Mouse (Mus musculus) limb, embryonic 10.5 days (tissue): ENCODE measurements around the gene Ugt3a1. TPM values are rescaled to one million over a fixed set of nuclear protein-coding genes. Genes with fewer than 3 reads are reported as not detected.

Source experiments
- DNase-seq: peaks from one replicate; pipeline ENCODE4 v3.0.0-alpha.2; 2017; ENCODE audit warnings: low spot score
- H3K27ac ChIP-seq: fragments of 300-500 bp; sonication (generic); 2 replicates; pipeline ENCODE4 v1.5.1; 2016; ENCODE audit warnings: mild to moderate bottlenecking
- H3K27me3 ChIP-seq: fragments of 300-500 bp; sonication (generic); 2 replicates; pipeline ENCODE4 v1.6.1; 2016; ENCODE audit warnings: low read depth, mild to moderate bottlenecking; ENCODE audit not compliant: poor library complexity, severe bottlenecking
- H3K36me3 ChIP-seq: fragments of 300-500 bp; sonication (generic); 2 replicates; pipeline ENCODE4 v1.6.1; 2016; ENCODE audit warnings: mild to moderate bottlenecking, moderate library complexity
- H3K4me1 ChIP-seq: fragments of 300-500 bp; sonication (generic); 2 replicates; pipeline ENCODE4 v1.6.1; 2016
- H3K4me3 ChIP-seq: fragments of 300-500 bp; sonication (generic); 2 replicates; pipeline ENCODE4 v1.5.1; 2016; ENCODE audit warnings: mild to moderate bottlenecking, moderate library complexity
- H3K9me3 ChIP-seq: fragments of 300-500 bp; sonication (generic); replicated peaks from 2 replicates; pipeline ENCODE4 v1.6.1; 2016; ENCODE audit warnings: mild to moderate bottlenecking
- WGBS: fragments of 180-500 bp; shearing (Covaris S2); methylation state at CpG from one replicate; pipeline ENCODE4 v1.1.7; 2016; 5-methylcytosine and 5-hydroxymethylcytosine counted together
- polyA plus RNA-seq: library from polyadenylated mRNA; unstranded; fragments of >200 nt; fragmentation: Nextera tagmentation; extraction: Ambion mirVana; gene quantifications from 2 replicates; pipeline ENCODE4 v1.2.1, GENCODE M21; 2016

The Ugt3a1 gene
- polyA plus RNA-seq, 1 experiment from 2014 or later = not detected

DNA sequence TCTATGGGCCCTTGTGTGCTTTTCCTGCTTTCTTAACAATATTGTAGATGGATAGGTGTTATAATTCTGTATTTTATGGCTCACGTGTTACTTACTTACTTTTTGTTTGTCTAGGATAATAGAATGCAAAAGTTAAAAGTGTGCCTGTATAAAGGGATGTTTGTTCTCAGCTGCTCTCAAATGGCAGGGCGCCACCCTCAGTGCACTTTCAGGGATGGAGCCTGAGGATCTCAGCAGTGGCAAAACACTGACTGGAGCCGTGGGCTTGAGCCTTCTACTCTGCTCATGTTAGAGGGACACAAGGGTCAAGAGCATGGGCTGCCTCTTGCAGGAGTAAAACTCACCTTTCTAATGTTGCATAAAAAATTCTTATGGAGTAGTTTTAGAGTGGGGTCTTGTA lies 60.3 kb downstream of the Ugt3a1 start:
- Histone ChIP-seq H3K4me3 (no peak overlapping the region), H3K27ac (no peak overlapping the region), H3K36me3 (no peaks in the 10 kb centered on the region), H3K4me1 (no peaks in the 10 kb centered on the region), H3K9me3 (no peaks in the 10 kb centered on the region), H3K27me3 (no peaks in the 10 kb centered on the region)
- WGBS = 83% methylated on average over 3 of the region's 3 CpGs
- no peak for DNase-seq

DNA sequence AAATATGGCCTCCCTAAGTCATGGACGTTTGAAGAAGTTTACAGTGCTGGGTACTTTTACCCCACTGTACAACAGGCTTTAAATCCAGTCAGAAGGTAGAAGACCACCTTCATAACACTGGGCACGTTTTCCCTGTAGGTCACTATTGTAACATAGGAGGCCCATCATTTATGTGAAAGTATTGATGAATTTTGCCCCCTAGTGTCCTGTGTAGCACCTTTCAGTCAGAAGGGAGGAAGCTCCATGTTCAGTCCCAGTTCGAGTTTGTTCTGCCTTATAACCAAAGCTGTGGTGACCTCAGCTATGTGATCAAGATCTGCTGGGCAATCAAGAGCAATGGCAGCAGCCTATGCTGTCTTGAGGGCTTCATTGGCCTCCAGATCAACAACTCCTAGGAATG lies 72.1 kb downstream of the Ugt3a1 start:
- Histone ChIP-seq H3K27me3 (no peaks in the 10 kb centered on the region), H3K4me1 (no peaks in the 10 kb centered on the region), H3K36me3 (no peaks in the 10 kb centered on the region), H3K27ac (no peak overlapping the region), H3K9me3 (no peaks in the 10 kb centered on the region), H3K4me3 (no peak overlapping the region)
- DNase-seq = no peak
- WGBS = 59% methylated on average over 3 of the region's 3 CpGs

DNA sequence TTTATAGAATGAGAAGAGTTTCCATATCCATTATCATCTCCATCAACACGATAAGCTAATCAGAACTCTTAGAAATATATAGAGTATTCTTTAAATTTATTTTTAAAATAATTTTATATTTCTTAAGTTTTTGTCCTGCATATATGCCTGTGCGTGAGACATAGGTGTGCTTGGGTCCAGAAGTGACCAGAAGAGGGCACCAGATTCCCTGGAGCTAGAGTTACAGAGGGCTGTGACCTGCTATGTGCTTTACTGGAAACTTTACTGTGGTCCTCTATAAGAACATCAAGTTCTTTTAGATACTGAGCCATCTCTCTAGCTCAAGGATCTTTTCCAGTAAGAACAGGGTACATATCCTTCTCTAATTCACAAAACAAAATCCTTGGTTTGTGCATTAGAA lies 86.1 kb downstream of the Ugt3a1 start:
- no peak overlapping the region for H3K4me3 ChIP-seq
- no peaks in the 10 kb centered on the region for H3K27me3 ChIP-seq
- no peak for DNase-seq
- H3K36me3 ChIP-seq = no peaks in the 10 kb centered on the region
- no peaks in the 10 kb centered on the region for H3K4me1 ChIP-seq
- no peaks in the 10 kb centered on the region for H3K9me3 ChIP-seq
- 62% methylated on average over 2 of the region's 2 CpGs for WGBS
- no peak overlapping the region for H3K27ac ChIP-seq

Other genes with a start within 250 kb of the Ugt3a1 start
- gene Nadk2, start 205.6 kb upstream of the Ugt3a1 start, polyA plus RNA-seq = 29.2 and 30.8 TPM in 2 replicates
- gene Lmbrd2, start 136.3 kb upstream of the Ugt3a1 start, polyA plus RNA-seq = 1.3 and 2.0 TPM in 2 replicates
- gene Skp2, start 121.5 kb upstream of the Ugt3a1 start, polyA plus RNA-seq = 128 and 138 TPM in 2 replicates
- not detected in 2 replicates for gene Ugt3a2, start 58.7 kb downstream of the Ugt3a1 start, polyA plus RNA-seq
- 0.70 and 0.90 TPM in 2 replicates for gene Capsl, start 159.1 kb downstream of the Ugt3a1 start, polyA plus RNA-seq